Mouse (Mus musculus) heart, embryonic 13.5 days (tissue): Measurements from ENCODE around the gene Cfhr2. TPM values are rescaled to one million over a fixed set of nuclear protein-coding genes. Genes with fewer than 3 reads are reported as not detected.
"Not testable (repeated sequence)": the region's sequence is repeated elsewhere in the genome, so short reads cannot be mapped to it uniquely, and the experiment has no call there.

Experiments used
- ATAC-seq: fragments of 200-750 bp; cut with Nextera tagmentation; 2 replicates; pipeline ENCODE4 v1.8.0; 2017; ENCODE audit warnings: moderate TSS enrichment; ENCODE audit not compliant: insufficient number of reproducible peaks, low FRiP score, low TSS enrichment; ENCODE audit errors: extremely low read depth
- H3K27ac ChIP-seq: fragments of 300-500 bp; sonication (generic); replicated peaks from 2 replicates; pipeline ENCODE4 v1.5.1; 2015; ENCODE audit warnings: moderate library complexity, mild to moderate bottlenecking, inconsistent platforms
- H3K27me3 ChIP-seq: fragments of 300-500 bp; sonication (generic); replicated peaks from 2 replicates; pipeline ENCODE4 v1.6.1; 2015; ENCODE audit warnings: mild to moderate bottlenecking, inconsistent platforms
- H3K36me3 ChIP-seq: fragments of 300-500 bp; sonication (generic); 2 replicates; pipeline ENCODE4 v1.6.1; 2015; ENCODE audit warnings: mild to moderate bottlenecking, inconsistent platforms
- H3K4me1 ChIP-seq: fragments of 300-500 bp; sonication (generic); 2 replicates; pipeline ENCODE4 v1.6.1; 2015; ENCODE audit warnings: inconsistent platforms
- H3K4me2 ChIP-seq: fragments of 300-500 bp; sonication (generic); 2 replicates; pipeline ENCODE4 v1.6.1; 2015; ENCODE audit warnings: inconsistent platforms, mild to moderate bottlenecking, moderate library complexity
- H3K4me3 ChIP-seq: fragments of 300-500 bp; sonication (generic); 2 replicates; pipeline ENCODE4 v1.5.1; 2015; ENCODE audit warnings: moderate library complexity, mild to moderate bottlenecking, inconsistent platforms
- H3K9ac ChIP-seq: fragments of 300-500 bp; sonication (generic); 2 replicates; pipeline ENCODE4 v1.6.1; 2015; ENCODE audit warnings: inconsistent platforms, mild to moderate bottlenecking, moderate library complexity
- H3K9me3 ChIP-seq: fragments of 300-500 bp; sonication (generic); 2 replicates; pipeline ENCODE4 v1.6.1; 2016; ENCODE audit warnings: inconsistent platforms
- WGBS: fragments of 180-500 bp; shearing (Covaris S2); methylation state at CpG from one replicate; pipeline ENCODE4 v1.1.7; 2015; ENCODE audit warnings: mixed read lengths; 5-methylcytosine and 5-hydroxymethylcytosine counted together
- polyA plus RNA-seq: library from polyadenylated mRNA; unstranded; fragments of >200 nt; fragmentation: Nextera tagmentation; extraction: Ambion mirVana; gene quantifications from 2 replicates; pipeline ENCODE4 v1.2.1, GENCODE M21; 2015

The Cfhr2 gene
- polyA plus RNA-seq = not detected in 2 replicates

DNA sequence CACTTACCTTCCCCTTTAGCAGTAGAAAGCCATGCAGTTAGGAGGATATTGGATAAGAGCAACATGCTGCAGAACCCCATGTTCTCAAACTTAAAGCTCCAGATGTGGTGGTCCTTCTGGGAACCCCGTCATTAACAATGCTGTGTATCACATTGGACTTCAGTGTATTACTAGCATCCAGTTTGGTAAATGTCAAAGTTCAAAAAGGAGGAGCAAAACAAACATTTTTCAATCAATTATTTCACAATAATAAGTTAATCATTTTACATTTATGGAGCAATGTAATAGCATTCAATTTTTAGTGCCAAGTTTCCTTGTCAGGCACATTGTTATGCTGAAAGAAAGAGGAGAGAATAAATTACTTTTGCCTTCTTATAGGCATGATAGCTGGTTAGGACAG, at the start of gene Cfhr2:
Gene Cfhr2, minus strand, starts transcription at position 155 of the 400 bp plus-strand sequence.
- Histone ChIP-seq H3K27me3 (no peaks in the 10 kb centered on the region), H3K4me2 (no peak within 1 kb of the TSS), H3K36me3 (no peaks in the 10 kb centered on the region), H3K9ac (no peak within 1 kb of the TSS), H3K27ac (no peak within 1 kb of the TSS), H3K4me3 (no peak within 1 kb of the TSS), H3K4me1 (no peaks in the 10 kb centered on the region), H3K9me3 (no peaks in the 10 kb centered on the region)
- 78% methylated on average over 1 of the region's 1 CpGs for WGBS
- no peak for ATAC-seq

- no peaks in the 10 kb centered on the region for H3K4me1 ChIP-seq
- no peaks in the 10 kb centered on the region for H3K9me3 ChIP-seq
- ATAC-seq = no peak
- no peak overlapping the region for H3K4me3 ChIP-seq
- no peak overlapping the region for H3K4me2 ChIP-seq
- no peak overlapping the region for H3K27ac ChIP-seq
- no peaks in the 10 kb centered on the region for H3K36me3 ChIP-seq
- no peak overlapping the region for H3K9ac ChIP-seq
- H3K27me3 ChIP-seq = no peaks in the 10 kb centered on the region
Measured at GRCm38 (mm10) chr1:139863751-139864150, 5.2 kb upstream of the Cfhr2 start.

DNA sequence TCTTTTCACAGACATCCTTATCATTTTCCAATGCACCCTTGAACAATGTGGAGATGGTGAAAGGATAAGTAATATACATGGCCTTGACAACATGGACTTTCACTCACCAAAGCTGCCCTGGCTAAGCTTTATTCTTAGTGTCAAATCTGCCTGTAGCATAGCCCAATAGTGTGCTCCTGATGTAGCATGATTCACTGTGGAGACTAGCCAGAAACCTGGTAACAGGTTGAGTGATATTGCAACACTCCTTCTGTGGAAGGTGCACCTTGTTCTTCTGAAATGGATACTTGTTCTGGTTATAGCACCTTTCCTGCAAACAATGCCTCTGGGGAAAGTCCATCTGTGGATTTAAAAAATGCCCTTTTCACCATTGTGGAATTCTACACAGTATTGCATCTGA, 1.7 kb upstream of the Cfhr2 start:
- Histone ChIP-seq H3K9ac (no peak overlapping the region), H3K36me3 (no peaks in the 10 kb centered on the region), H3K4me1 (no peaks in the 10 kb centered on the region), H3K27ac (no peak overlapping the region), H3K27me3 (no peaks in the 10 kb centered on the region), H3K4me3 (no peak overlapping the region), H3K4me2 (no peak overlapping the region), H3K9me3 (no peaks in the 10 kb centered on the region)
- ATAC-seq = no peak

DNA sequence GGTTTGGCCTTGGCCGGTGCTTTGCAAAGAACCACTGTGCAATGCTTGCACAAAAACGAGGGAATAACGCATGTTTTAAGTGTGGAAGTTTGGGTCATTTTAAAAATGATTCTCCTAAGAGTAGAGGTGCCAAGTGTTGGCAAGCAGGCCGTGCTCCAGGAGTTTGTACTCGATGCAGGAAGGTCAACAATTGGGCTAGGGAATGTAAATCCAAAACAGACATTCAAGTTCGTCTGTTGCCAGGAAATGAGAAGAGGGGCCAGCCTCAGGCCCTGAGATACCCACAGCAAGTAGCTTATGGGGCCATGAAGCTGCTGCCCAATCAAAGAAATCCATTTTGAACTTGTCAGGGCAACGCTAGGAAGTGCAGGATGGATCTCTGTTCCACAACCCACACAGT, 18.8 kb downstream of the Cfhr2 start:
- Histone ChIP-seq H3K4me1 (no peaks in the 10 kb centered on the region), H3K27me3 (no peaks in the 10 kb centered on the region), H3K36me3 (no peaks in the 10 kb centered on the region), H3K4me3 (no peak overlapping the region), H3K9ac (no peak overlapping the region), H3K4me2 (no peak overlapping the region), H3K27ac (no peak overlapping the region), H3K9me3 (peaks cover 7% of the 10 kb centered on the region; the same call in 1 of the 2 replicates)
- 63% methylated on average over 7 of the region's 7 CpGs for WGBS
- no peak for ATAC-seq

GRCm38 (mm10) chr1:139839290-139839689, 19.2 kb downstream of the Cfhr2 start:
- Histone ChIP-seq H3K36me3 (no peaks in the 10 kb centered on the region), H3K9ac (no peak overlapping the region), H3K27me3 (no peaks in the 10 kb centered on the region), H3K27ac (no peak overlapping the region), H3K4me2 (no peak overlapping the region), H3K9me3 (peaks cover 7% of the 10 kb centered on the region; the same call in 1 of the 2 replicates), H3K4me3 (no peak overlapping the region), H3K4me1 (no peaks in the 10 kb centered on the region)
- 66% methylated on average over 2 of the region's 2 CpGs for WGBS
- no peak for ATAC-seq

DNA sequence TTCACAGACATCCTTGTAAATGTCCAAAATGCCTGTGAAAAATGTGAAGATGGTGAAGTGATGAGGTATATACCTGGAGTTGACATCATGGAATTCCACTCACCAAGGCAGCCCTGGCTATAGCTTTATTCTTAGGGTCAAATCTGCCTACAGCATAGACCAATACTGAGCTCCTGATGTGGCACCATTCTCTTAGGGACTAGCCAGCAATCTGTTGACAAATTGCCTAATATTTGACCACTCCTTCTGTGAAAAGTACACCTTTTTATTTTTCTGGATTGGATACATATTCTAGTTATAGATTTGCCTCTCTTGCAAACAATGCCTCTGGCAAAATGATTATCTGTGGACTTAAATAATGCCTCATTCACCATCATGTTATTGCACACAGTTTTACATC, 49.9 kb downstream of the Cfhr2 start:
- Histone ChIP-seq H3K9me3 (no peaks in the 10 kb centered on the region), H3K4me1 (no peaks in the 10 kb centered on the region), H3K4me3 (no peak overlapping the region), H3K27me3 (no peaks in the 10 kb centered on the region), H3K27ac (no peak overlapping the region), H3K36me3 (no peaks in the 10 kb centered on the region), H3K9ac (no peak overlapping the region), H3K4me2 (no peak overlapping the region)
- no peak for ATAC-seq

- Histone ChIP-seq H3K4me3 (no peak within 1 kb of the TSS), H3K36me3 (no peaks in the 10 kb centered on the region), H3K4me1 (no peaks in the 10 kb centered on the region), H3K4me2 (no peak within 1 kb of the TSS), H3K9me3 (no peaks in the 10 kb centered on the region), H3K9ac (no peak within 1 kb of the TSS), H3K27ac (no peak within 1 kb of the TSS), H3K27me3 (no peaks in the 10 kb centered on the region)
- WGBS = 88% methylated on average over 1 of the region's 1 CpGs
- ATAC-seq = no peak
Measured at GRCm38 (mm10) chr1:139781143-139781542, 77.4 kb downstream of the Cfhr2 start, which contains the start of gene Gm4788. Gm4788 (minus strand) TSS chr1:139781243.

GRCm38 (mm10) chr1:139769913-139770312, 88.6 kb downstream of the Cfhr2 start:
- WGBS = 77% methylated on average over 3 of the region's 3 CpGs

More at GRCm38 (mm10) chr1:139769913-139770312, 88.6 kb downstream of the Cfhr2 start:
- not testable (repeated sequence) for H3K9ac ChIP-seq, ATAC-seq, H3K9me3 ChIP-seq, H3K27ac ChIP-seq, H3K4me3 ChIP-seq, H3K27me3 ChIP-seq, H3K4me2 ChIP-seq, H3K36me3 ChIP-seq, H3K4me1 ChIP-seq

Other genes starting within 250 kb of the Cfhr2 start
- not detected in 2 replicates for gene Gm4788, start 77.5 kb downstream of the Cfhr2 start, polyA plus RNA-seq